Mouse (Mus musculus) heart, embryonic 11.5 days (tissue): ENCODE measurements at regions not wholly inside any gene's neighbourhood (a gene's known extent, or its start where the extent isn't known, plus 50 kb on each side); places are given as distances from the start of the nearest gene placed in this dataset.

ENCODE experiments used
- ATAC-seq: fragments of 200-750 bp; cut with Nextera tagmentation; replicated peaks from 2 replicates; pipeline ENCODE4 v1.8.0; 2017; ENCODE audit warnings: moderate library complexity; ENCODE audit not compliant: insufficient number of reproducible peaks, low FRiP score, low TSS enrichment
- H3K27ac ChIP-seq: fragments of 300-500 bp; sonication (generic); 2 replicates; pipeline ENCODE4 v1.5.1; 2014; ENCODE audit warnings: mild to moderate bottlenecking, low read depth, low read length
- H3K27me3 ChIP-seq: fragments of 300-500 bp; sonication (generic); 2 replicates; pipeline ENCODE4 v1.6.1; 2014; ENCODE audit warnings: mild to moderate bottlenecking, low read length, mixed read lengths; ENCODE audit not compliant: control insufficient read depth, insufficient read depth
- H3K36me3 ChIP-seq: fragments of 300-500 bp; sonication (generic); 2 replicates; pipeline ENCODE4 v1.6.1; 2014; ENCODE audit warnings: mild to moderate bottlenecking, low read length, moderate library complexity, mixed read lengths; ENCODE audit not compliant: control insufficient read depth, insufficient read depth
- H3K4me1 ChIP-seq: fragments of 300-500 bp; sonication (generic); 2 replicates; pipeline ENCODE4 v1.6.1; 2014; ENCODE audit warnings: low read length; ENCODE audit not compliant: control insufficient read depth, insufficient read depth
- H3K4me2 ChIP-seq: fragments of 300-500 bp; sonication (generic); 2 replicates; pipeline ENCODE4 v1.6.1; 2014; ENCODE audit warnings: mild to moderate bottlenecking, moderate library complexity
- H3K4me3 ChIP-seq: fragments of 300-500 bp; sonication (generic); 2 replicates; pipeline ENCODE4 v1.5.1; 2014; ENCODE audit warnings: low read depth, low read length
- H3K9ac ChIP-seq: fragments of 300-500 bp; sonication (generic); 2 replicates; pipeline ENCODE4 v1.6.1; 2014; ENCODE audit warnings: mild to moderate bottlenecking, low read depth, low read length, moderate library complexity
- H3K9me3 ChIP-seq: fragments of 300-500 bp; sonication (generic); replicated peaks from 2 replicates; pipeline ENCODE4 v1.6.1; 2016; ENCODE audit warnings: low read length; ENCODE audit not compliant: control insufficient read depth
- WGBS: fragments of 180-500 bp; shearing (Covaris S2); extraction: QIAGEN DNeasy Blood & Tissue Kit; methylation state at CpG from one replicate; pipeline ENCODE4 v1.1.7; 2014; ENCODE audit not compliant: insufficient replicate concordance; 5-methylcytosine and 5-hydroxymethylcytosine counted together

- no peaks in the 10 kb centered on the region for H3K27me3 ChIP-seq
- no peaks in the 10 kb centered on the region for H3K36me3 ChIP-seq
- 65% methylated on average over 1 of the region's 1 CpGs for WGBS
- no peak overlapping the region for H3K27ac ChIP-seq
- H3K4me3 ChIP-seq = no peak overlapping the region
- ATAC-seq = no peak
- H3K9me3 ChIP-seq = no peaks in the 10 kb centered on the region
- H3K4me1 ChIP-seq = no peaks in the 10 kb centered on the region
- H3K9ac ChIP-seq = no peak overlapping the region
- H3K4me2 ChIP-seq = no peak overlapping the region
These were observed 362.4 kb upstream of the Flrt2 start for GRCm38 (mm10) chr12:95329666-95330065.

DNA sequence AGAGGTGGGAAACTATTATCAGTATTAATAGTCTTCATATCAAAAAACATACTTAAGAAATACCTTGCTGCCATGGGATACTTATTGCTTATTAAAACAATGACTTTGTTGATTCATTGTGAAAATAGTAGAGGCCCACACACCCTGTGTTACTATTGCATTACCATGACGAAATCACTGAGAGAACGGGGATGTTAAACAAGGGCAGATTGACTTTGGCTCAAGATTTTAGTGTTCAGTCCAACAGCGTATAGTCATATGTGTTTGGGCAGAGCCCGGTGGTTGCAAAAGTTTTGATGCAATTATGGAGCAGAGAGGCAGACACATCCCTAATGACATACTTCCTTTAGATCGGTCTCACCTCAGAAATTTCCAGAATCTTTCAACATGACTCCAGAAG lies 344.2 kb upstream of the Flrt2 start:
- Histone ChIP-seq H3K27me3 (no peaks in the 10 kb centered on the region), H3K9ac (no peak overlapping the region), H3K4me1 (no peaks in the 10 kb centered on the region), H3K4me2 (no peak overlapping the region), H3K9me3 (no peaks in the 10 kb centered on the region), H3K27ac (no peak overlapping the region), H3K36me3 (no peaks in the 10 kb centered on the region), H3K4me3 (no peak overlapping the region)
- no peak for ATAC-seq
- 85% methylated on average over 5 of the region's 5 CpGs for WGBS

DNA sequence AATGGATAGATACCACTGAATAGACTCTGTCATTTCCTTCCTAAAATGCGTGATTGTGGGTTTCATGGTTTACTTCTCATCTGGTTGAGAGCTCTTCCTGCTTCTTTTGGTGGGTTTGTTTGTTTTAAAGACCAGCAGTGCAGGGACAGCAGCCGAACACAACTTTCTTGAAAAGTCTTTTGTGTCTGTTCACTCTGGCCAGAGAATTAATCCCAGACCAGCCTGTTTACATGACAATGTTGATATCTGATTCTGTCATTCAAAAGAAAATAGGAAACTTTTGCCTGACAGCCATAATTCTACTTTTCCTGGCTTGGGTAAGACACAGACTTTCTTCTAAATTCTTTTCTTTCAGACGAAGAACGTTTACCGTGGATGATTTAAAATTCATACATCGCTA lies 336.9 kb upstream of the Flrt2 start:
- Histone ChIP-seq H3K4me1 (no peaks in the 10 kb centered on the region), H3K27ac (no peak overlapping the region), H3K4me3 (no peak overlapping the region), H3K27me3 (no peaks in the 10 kb centered on the region), H3K4me2 (no peak overlapping the region), H3K9me3 (no peaks in the 10 kb centered on the region), H3K36me3 (no peaks in the 10 kb centered on the region), H3K9ac (no peak overlapping the region)
- 51% methylated on average over 6 of the region's 6 CpGs for WGBS
- no peak for ATAC-seq

DNA sequence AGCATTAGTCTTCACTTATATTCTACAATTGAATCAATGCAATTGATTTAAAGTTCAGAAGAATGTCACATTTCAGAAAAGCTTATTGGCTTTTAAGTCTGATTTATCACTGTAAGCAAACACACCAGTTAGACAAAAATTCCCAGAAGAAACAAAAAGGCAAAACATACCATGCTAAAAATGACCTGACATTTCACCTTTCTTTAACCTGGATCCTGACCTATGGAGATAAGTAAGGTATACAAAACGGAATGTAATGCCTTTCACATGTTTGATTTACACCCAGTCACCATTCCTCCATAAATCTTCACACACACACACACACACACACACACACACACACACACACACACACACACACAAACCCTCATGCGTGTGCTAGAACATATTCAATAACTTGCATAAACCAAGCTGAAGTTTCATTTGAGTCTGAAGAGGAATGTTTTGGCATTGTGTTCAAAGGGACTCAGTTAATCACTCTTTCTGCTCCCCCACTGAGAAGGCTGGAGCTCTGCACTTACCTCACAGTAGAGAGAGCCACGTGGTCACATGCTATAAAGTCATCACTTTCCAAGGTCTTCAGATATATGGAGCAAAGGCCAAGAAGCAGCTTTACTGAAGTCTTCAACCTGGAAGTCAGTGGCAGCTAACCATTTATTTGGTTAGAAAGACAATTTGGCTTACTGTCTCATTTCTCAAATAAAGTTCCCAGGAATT lies 307.6 kb upstream of the Flrt2 start:
- 41% methylated on average over 3 of the region's 3 CpGs for WGBS
- Histone ChIP-seq H3K9me3 (no peaks in the 10 kb centered on the region), H3K4me2 (no peak overlapping the region), H3K4me3 (no peak overlapping the region), H3K27ac (no peak overlapping the region), H3K27me3 (no peaks in the 10 kb centered on the region), H3K9ac (no peak overlapping the region), H3K4me1 (no peaks in the 10 kb centered on the region), H3K36me3 (no peaks in the 10 kb centered on the region)
- ATAC-seq = no peak

GRCm38 (mm10) chr12:95385688-95386087 lies 306.3 kb upstream of the Flrt2 start:
- H3K27ac ChIP-seq = no peak overlapping the region
- no peak overlapping the region for H3K4me2 ChIP-seq
- H3K9ac ChIP-seq = no peak overlapping the region
- no peak for ATAC-seq
- no peaks in the 10 kb centered on the region for H3K36me3 ChIP-seq
- no peaks in the 10 kb centered on the region for H3K4me1 ChIP-seq
- H3K27me3 ChIP-seq = no peaks in the 10 kb centered on the region
- 74% methylated on average over 3 of the region's 3 CpGs for WGBS
- no peak overlapping the region for H3K4me3 ChIP-seq
- no peaks in the 10 kb centered on the region for H3K9me3 ChIP-seq

- H3K27me3 ChIP-seq = no peaks in the 10 kb centered on the region
- H3K9ac ChIP-seq = no peak overlapping the region
- H3K36me3 ChIP-seq = no peaks in the 10 kb centered on the region
- H3K27ac ChIP-seq = no peak overlapping the region
- no peak for ATAC-seq
- no peak overlapping the region for H3K4me2 ChIP-seq
- H3K9me3 ChIP-seq = no peaks in the 10 kb centered on the region
- WGBS = 88% methylated on average over 2 of the region's 2 CpGs
- H3K4me1 ChIP-seq = no peaks in the 10 kb centered on the region
- no peak overlapping the region for H3K4me3 ChIP-seq
These were observed 303.8 kb upstream of the Flrt2 start for GRCm38 (mm10) chr12:95388185-95388584.

GRCm38 (mm10) chr12:95392821-95393220 lies 299.2 kb upstream of the Flrt2 start:
- Histone ChIP-seq H3K9me3 (no peaks in the 10 kb centered on the region), H3K9ac (no peak overlapping the region), H3K27me3 (no peaks in the 10 kb centered on the region), H3K4me2 (no peak overlapping the region), H3K27ac (no peak overlapping the region), H3K4me3 (no peak overlapping the region), H3K4me1 (no peaks in the 10 kb centered on the region), H3K36me3 (no peaks in the 10 kb centered on the region)
- 70% methylated on average over 1 of the region's 1 CpGs for WGBS
- no peak for ATAC-seq

GRCm38 (mm10) chr12:95394991-95395530 lies 297.0 kb upstream of the Flrt2 start:
- Histone ChIP-seq H3K9me3 (no peaks in the 10 kb centered on the region), H3K4me2 (no peak overlapping the region), H3K27me3 (no peaks in the 10 kb centered on the region), H3K9ac (no peak overlapping the region), H3K27ac (no peak overlapping the region), H3K4me1 (no peaks in the 10 kb centered on the region), H3K36me3 (no peaks in the 10 kb centered on the region), H3K4me3 (no peak overlapping the region)
- WGBS = 85% methylated on average over 2 of the region's 2 CpGs
- no peak for ATAC-seq

DNA sequence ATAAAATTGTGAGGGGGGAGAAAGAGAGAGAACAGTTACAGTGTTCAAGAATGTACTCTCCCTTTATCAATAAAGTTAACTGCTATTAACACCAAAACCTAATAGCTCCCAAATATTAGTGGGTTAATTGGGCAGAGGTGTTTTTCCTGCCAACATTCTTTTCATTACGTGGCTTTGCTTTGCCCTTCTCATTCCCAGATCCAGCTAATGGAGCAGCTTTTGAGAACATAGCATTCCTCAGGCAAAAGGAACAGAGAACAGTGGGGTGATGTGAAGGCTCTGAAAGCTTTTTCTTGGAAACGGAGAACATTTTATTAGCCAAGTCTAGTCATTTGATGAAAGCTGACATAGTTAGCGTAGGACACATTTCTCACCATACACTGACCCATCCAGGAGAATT lies 271.2 kb upstream of the Flrt2 start:
- Histone ChIP-seq H3K27me3 (no peaks in the 10 kb centered on the region), H3K9me3 (no peaks in the 10 kb centered on the region), H3K36me3 (no peaks in the 10 kb centered on the region), H3K4me2 (no peak overlapping the region), H3K4me1 (no peaks in the 10 kb centered on the region), H3K4me3 (no peak overlapping the region), H3K27ac (no peak overlapping the region), H3K9ac (no peak overlapping the region)
- ATAC-seq = no peak
- 66% methylated on average over 3 of the region's 3 CpGs for WGBS
